Mouse (Mus musculus) layer of hippocampus, adult 18-20 months (tissue): Measurements from ENCODE around the gene Adh5. TPM values are rescaled to one million over a fixed set of nuclear protein-coding genes. Genes with fewer than 3 reads are reported as not detected.

Source experiments
- DNase-seq, 2 experiments: peaks; one replicate each; pipeline ENCODE4 v3.0.0; 2022; ENCODE audit warnings: low spot score in 2 of 2
- long read RNA-seq: library from polyadenylated mRNA; stranded (forward); transcript quantifications from one replicate; pipeline ENCODE4 v2.0.0, GENCODE M21; 2021
- total RNA-seq, 2 experiments: library from RNA; stranded (reverse); gene quantifications; 2 replicates each; pipeline ENCODE4 v1.2.3; 2021

Gene Adh5
- total RNA-seq = 10 to 100 TPM; 64.0 to 72.6 TPM
- long read RNA-seq, transcript Adh5-201 (9 exons, 1,604 nt) = major isoform, 27 of 33 reads
- long read RNA-seq, partial matches to known transcripts = 4 of 33 reads
- long read RNA-seq, other reads (novel, unspliced or antisense) = 2 of 33 reads

GRCm38 (mm10) chr3:138442612-138443464, at the start of gene Adh5:
Adh5 (plus strand) TSS chr3:138443093.
- peak; percentile 81 to 91 for DNase-seq

- peak in 1 of 2 experiments; percentile 2 for DNase-seq
These were observed 38.0 kb upstream of the Adh5 start for GRCm38 (mm10) chr3:138404872-138405271.

- DNase-seq = peak; percentile 16 to 76
These were observed 37.6 kb upstream of the Adh5 start for GRCm38 (mm10) chr3:138405341-138405740.

- DNase-seq = no peak
These were observed 37.1 kb upstream of the Adh5 start for GRCm38 (mm10) chr3:138405840-138406239.

GRCm38 (mm10) chr3:138407920-138408319, 35.0 kb upstream of the Adh5 start:
- no peak for DNase-seq

- DNase-seq = no peak
These were observed 33.3 kb upstream of the Adh5 start for GRCm38 (mm10) chr3:138409585-138409984.

- no peak for DNase-seq
These were observed 32.7 kb upstream of the Adh5 start for GRCm38 (mm10) chr3:138410211-138410610.

GRCm38 (mm10) chr3:138415121-138415690, 27.7 kb upstream of the Adh5 start, which contains the start of gene Adh4:
Adh4 (plus strand) TSS chr3:138415466.
- DNase-seq = no peak

GRCm38 (mm10) chr3:138419369-138419768, 23.5 kb upstream of the Adh5 start:
- no peak for DNase-seq

- DNase-seq = no peak
These were observed 22.5 kb upstream of the Adh5 start for GRCm38 (mm10) chr3:138420385-138420784.

GRCm38 (mm10) chr3:138423664-138424063, 19.2 kb upstream of the Adh5 start:
- no peak for DNase-seq

GRCm38 (mm10) chr3:138424247-138424646, 18.6 kb upstream of the Adh5 start:
- no peak for DNase-seq

- DNase-seq = no peak
These were observed 12.4 kb upstream of the Adh5 start for GRCm38 (mm10) chr3:138430360-138430976.

- DNase-seq = peak in 1 of 2 experiments; percentile 52
These were observed 11.1 kb upstream of the Adh5 start for GRCm38 (mm10) chr3:138431835-138432234.

GRCm38 (mm10) chr3:138438716-138439115, 4.2 kb upstream of the Adh5 start:
- no peak for DNase-seq

GRCm38 (mm10) chr3:138442203-138442602, 690 bp upstream of the Adh5 start:
- DNase-seq = no peak

- no peak for DNase-seq
These were observed 525 bp downstream of the Adh5 start for GRCm38 (mm10) chr3:138443465-138443771.

- no peak for DNase-seq
These were observed 5.4 kb downstream of the Adh5 start for GRCm38 (mm10) chr3:138448077-138448860.

- DNase-seq = no peak
These were observed 9.3 kb downstream of the Adh5 start for GRCm38 (mm10) chr3:138452169-138452568.

GRCm38 (mm10) chr3:138454234-138454633, 11.3 kb downstream of the Adh5 start:
- DNase-seq = no peak
